Mouse (Mus musculus): ENCODE measurements around the gene Retsat. TPM values are rescaled to one million over a fixed set of nuclear protein-coding genes. Genes with fewer than 3 reads are reported as not detected.

Retsat gene
- polyA plus RNA-seq (2012; rRNA removed): 5.2 and 5.7 TPM in 2 replicates

DNA sequence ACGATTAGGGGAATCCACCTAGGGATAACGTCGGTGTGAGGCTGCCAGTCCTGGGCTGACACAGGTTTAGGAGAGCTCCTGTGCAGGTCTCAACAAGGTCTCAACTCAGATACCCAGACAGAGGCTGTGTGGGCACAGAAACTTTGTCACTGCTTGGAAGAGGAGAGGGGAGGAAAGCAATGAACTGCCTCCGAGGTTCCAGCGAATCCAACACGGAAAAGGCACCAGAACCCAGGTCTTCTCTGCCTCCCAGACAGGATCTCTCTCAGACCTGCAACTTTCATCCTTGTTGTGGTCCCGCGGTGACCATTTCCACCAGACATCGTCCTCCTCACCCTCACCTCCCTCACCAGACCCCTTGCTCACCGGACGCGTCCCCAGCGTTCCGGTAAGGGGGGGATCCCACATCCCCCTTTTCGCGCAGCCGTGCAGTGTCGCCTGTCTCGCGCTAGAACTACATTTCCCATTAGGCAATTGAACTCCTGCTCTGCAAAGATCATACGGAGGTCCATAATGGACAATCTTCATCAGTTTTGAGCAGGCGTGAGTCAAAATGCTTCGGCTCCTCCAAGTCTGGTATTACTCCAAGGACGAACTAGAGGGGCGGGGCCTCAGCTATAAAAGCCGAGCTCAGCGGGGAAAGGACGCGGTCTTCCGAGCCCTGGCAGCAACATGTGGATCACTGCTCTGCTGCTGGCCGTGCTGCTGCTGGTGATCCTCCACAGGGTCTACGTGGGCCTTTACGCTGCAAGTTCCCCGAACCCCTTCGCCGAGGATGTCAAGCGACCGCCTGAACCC lies at the start of gene Retsat, which contains the start of gene Elmod3:
Retsat (plus strand) TSS at position 520 of the 798 bp plus-strand sequence.
Elmod3 (minus strand) TSS at position 458 of the 798 bp plus-strand sequence.

GRCm38 (mm10) chr6:72616643-72617288 lies 18.5 kb downstream of the Retsat start, which contains the start of gene Tgoln1:
TSS of gene Tgoln1 (minus strand) at chr6:72617000.

Other genes with a start within 250 kb of the Retsat start
- gene Tmem150a, start 243.0 kb upstream of the Retsat start, polyA plus RNA-seq (2012; rRNA removed): 31.2 and 38.7 TPM in 2 replicates
- gene Rnf181, start 231.5 kb upstream of the Retsat start, polyA plus RNA-seq (2012; rRNA removed): 36.8 and 45.8 TPM in 2 replicates
- gene Vamp5, start 218.0 kb upstream of the Retsat start, polyA plus RNA-seq (2012; rRNA removed): 74.5 and 75.0 TPM in 2 replicates
- 201 and 203 TPM in 2 replicates for gene Vamp8, start 207.8 kb upstream of the Retsat start, polyA plus RNA-seq (2012; rRNA removed)
- gene Ggcx, start 184.2 kb upstream of the Retsat start, polyA plus RNA-seq (2012; rRNA removed): 10.5 and 13.9 TPM in 2 replicates
- gene Mat2a, start 158.9 kb upstream of the Retsat start, polyA plus RNA-seq (2012; rRNA removed): 105 and 115 TPM in 2 replicates
- not detected in 2 replicates for gene Sh2d6, start 76.8 kb upstream of the Retsat start, polyA plus RNA-seq (2012; rRNA removed)
- 5.7 and 7.2 TPM in 2 replicates for gene Capg, start 54.1 kb upstream of the Retsat start, polyA plus RNA-seq (2012; rRNA removed)
- gene Elmod3, start 62 bp upstream of the Retsat start, polyA plus RNA-seq (2012; rRNA removed): 2.8 and 3.1 TPM in 2 replicates
- 8.0 and 9.3 TPM in 2 replicates for gene Tgoln1, start 18.5 kb downstream of the Retsat start, polyA plus RNA-seq (2012; rRNA removed)
- gene Tcf7l1, start 190.8 kb downstream of the Retsat start, polyA plus RNA-seq (2012; rRNA removed): 2.5 and 2.8 TPM in 2 replicates

All from liver, embryonic 14 days (tissue).